Mouse (Mus musculus): ENCODE data around the gene Ly6f. TPM values are rescaled to one million over a fixed set of nuclear protein-coding genes. Genes with fewer than 3 reads are reported as not detected.

The Ly6f gene
- polyA plus RNA-seq, 3 experiments from 2014 or later: not detected

DNA sequence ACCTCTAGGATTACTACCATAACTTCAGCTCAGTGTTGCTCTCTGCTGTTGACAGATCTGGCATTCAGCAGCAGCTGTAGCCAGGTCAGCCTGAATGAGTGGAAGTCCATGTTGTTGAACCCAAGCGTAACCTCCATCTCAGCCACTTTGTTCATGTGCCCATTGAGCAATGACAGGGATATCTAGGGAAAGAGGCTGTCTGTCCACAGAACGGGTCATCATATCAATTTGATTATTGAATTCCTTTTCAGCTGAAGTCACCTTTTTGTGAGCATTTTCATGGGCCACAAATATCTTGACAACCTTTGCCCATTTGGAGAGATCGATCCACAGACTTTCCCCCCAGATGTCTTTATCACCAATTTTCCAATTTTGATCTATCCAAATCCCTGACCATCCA, 51.9 kb downstream of the Ly6f start:
- no peak for ATAC-seq

Other genes with a start within 250 kb of the Ly6f start
- 100 to 1,000 TPM in 1 of 3 experiments, 10 to 100 TPM in 1, 1 to 10 TPM in 1; 1.9 to 113 (median 61.0) TPM for gene Ly6c1, start 219.6 kb upstream of the Ly6f start, polyA plus RNA-seq (2017; shearing (Covaris generic))
- gene Ly6c2, start 156.5 kb upstream of the Ly6f start, polyA plus RNA-seq (2017; shearing (Covaris generic)): 10 to 100 TPM in 2 of 3 experiments, 1 to 10 TPM in 1; 9.1 to 23.1 (median 10.3) TPM
- not detected for gene Ly6g, start 113.2 kb upstream of the Ly6f start, polyA plus RNA-seq (2017; shearing (Covaris generic))
- not detected for gene BC025446, start 52.0 kb upstream of the Ly6f start, polyA plus RNA-seq (2017; shearing (Covaris generic))

Measured in inflammation-experienced regulatory T-cells, adult 6 months (primary cell).